Mouse (Mus musculus) liver, embryonic 14.5 days (tissue): ENCODE data around the gene Chuk.

Experiments used
- CTCF ChIP-seq: IDR thresholded peaks from 2 replicates; pipeline ENCODE4 v1.5.1; 2016; ENCODE audit warnings: antibody characterized with exemption, low read depth, control low read depth
- EP300 ChIP-seq: IDR thresholded peaks from 2 replicates; pipeline ENCODE4 v1.6.1; 2016; ENCODE audit warnings: antibody characterized with exemption, low read depth

DNA sequence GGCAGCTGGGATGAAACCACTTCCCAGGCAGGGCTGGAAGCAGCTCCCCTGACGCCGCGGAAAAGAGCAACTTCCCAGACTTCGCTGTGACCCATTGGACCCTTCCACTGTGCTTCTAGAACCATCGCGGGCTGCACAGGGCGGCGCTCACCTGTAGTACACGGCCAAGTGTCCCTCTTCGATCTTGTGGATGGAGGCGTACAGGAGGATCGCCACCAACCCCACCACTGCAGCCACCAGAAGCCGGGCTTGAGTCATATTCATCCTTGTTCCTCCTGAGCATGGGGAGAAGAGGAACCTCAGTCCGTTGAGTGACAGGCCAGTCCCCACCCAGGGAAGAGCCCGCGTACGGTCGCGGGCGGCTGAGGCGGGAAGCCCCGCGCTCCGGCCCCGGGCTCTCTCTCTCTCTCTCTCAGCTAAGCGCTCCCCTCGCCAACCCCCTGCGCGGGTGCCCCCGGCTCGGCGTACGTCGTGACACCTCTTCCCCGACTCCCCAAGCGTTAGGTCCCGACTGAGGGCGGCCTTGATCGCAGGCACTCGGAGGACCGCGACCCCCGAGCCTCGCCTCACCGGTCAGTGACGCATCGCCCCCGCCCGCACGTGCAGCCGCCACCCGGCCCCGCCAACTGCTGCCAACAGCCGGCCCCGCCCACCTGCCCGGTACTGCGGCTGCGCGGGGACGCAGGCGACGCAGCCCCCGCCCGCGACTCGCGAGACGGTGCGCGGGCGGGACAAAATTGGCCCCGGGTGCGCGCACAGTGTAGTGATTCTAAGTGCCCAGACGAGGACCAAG is 38.0 kb downstream of the Chuk start, which contains the start of gene Erlin1:
- TF ChIP-seq CTCF (no peak), EP300 (no peak)
